Mouse (Mus musculus) ES-Bruce4 (cell line): ENCODE data around the gene Wdr93.

ENCODE experiments used
- CTCF ChIP-seq: IDR thresholded peaks from one replicate; pipeline ENCODE4 v1.8.1; 2011; ENCODE audit warnings: low read depth, low read length
- POLR2A ChIP-seq: IDR thresholded peaks from one replicate; pipeline ENCODE4 v1.8.1; 2011; ENCODE audit warnings: low read length; ENCODE audit not compliant: insufficient read depth

DNA sequence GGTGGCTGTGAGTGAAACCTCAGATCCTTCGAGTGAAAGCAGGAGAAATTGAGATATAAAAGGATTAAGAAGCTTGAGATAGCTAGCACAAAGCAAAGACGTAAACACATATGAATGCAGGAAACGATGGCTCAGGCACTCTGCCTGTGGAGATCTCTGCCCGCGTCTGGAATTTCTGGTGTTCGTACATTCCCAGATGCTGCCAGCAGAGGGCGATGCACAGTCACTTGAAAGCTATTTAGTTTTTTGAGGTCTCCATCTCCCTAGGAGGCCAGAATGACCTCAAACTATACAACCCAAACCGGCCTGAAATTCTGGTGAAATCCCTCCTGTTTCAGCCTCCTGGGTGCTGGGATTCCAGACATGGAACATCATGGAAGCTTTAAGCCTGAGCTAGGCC is 56.1 kb downstream of the Wdr93 start:
- TF ChIP-seq CTCF: peak; percentile 75
- TF ChIP-seq POLR2A: no peak
